Mouse (Mus musculus): Measurements from ENCODE around the gene Slc35d1.

The Slc35d1 gene

GRCm38 (mm10) chr4:103214925-103215820, at the start of gene Slc35d1:
TSS of gene Slc35d1 (minus strand) at chr4:103215164.
- DNase-seq (ENCODE audit: extremely low spot score, low read depth, low spot score): no peak

- no peak for DNase-seq (ENCODE audit: extremely low spot score, low read depth, low spot score)
Observed at GRCm38 (mm10) chr4:103263812-103264396, 48.9 kb upstream of the Slc35d1 start.

GRCm38 (mm10) chr4:103263378-103263777, 48.4 kb upstream of the Slc35d1 start:
- DNase-seq (ENCODE audit: extremely low spot score, low read depth, low spot score): no peak

- DNase-seq (ENCODE audit: extremely low spot score, low read depth, low spot score): no peak
Observed at GRCm38 (mm10) chr4:103258817-103259216, 43.9 kb upstream of the Slc35d1 start.

- DNase-seq (ENCODE audit: extremely low spot score, low read depth, low spot score): no peak
Observed at GRCm38 (mm10) chr4:103253846-103254245, 38.9 kb upstream of the Slc35d1 start.

- no peak for DNase-seq (ENCODE audit: extremely low spot score, low read depth, low spot score)
Observed at GRCm38 (mm10) chr4:103249436-103250085, 34.6 kb upstream of the Slc35d1 start.

- no peak for DNase-seq (ENCODE audit: extremely low spot score, low read depth, low spot score)
Observed at GRCm38 (mm10) chr4:103247813-103248212, 32.8 kb upstream of the Slc35d1 start.

GRCm38 (mm10) chr4:103247249-103247648, 32.3 kb upstream of the Slc35d1 start:
- no peak for DNase-seq (ENCODE audit: extremely low spot score, low read depth, low spot score)

GRCm38 (mm10) chr4:103232156-103232555, 17.2 kb upstream of the Slc35d1 start:
- no peak for DNase-seq (ENCODE audit: extremely low spot score, low read depth, low spot score)

- no peak for DNase-seq (ENCODE audit: extremely low spot score, low read depth, low spot score)
Observed at GRCm38 (mm10) chr4:103222854-103223253, 7.9 kb upstream of the Slc35d1 start.

- no peak for DNase-seq (ENCODE audit: extremely low spot score, low read depth, low spot score)
Observed at GRCm38 (mm10) chr4:103221789-103222188, 6.8 kb upstream of the Slc35d1 start.

- DNase-seq (ENCODE audit: extremely low spot score, low read depth, low spot score): no peak
Observed at GRCm38 (mm10) chr4:103219011-103219410, 4.0 kb upstream of the Slc35d1 start.

- no peak for DNase-seq (ENCODE audit: extremely low spot score, low read depth, low spot score)
Observed at GRCm38 (mm10) chr4:103216046-103216445, 1.1 kb upstream of the Slc35d1 start.

GRCm38 (mm10) chr4:103214498-103214924, 453 bp downstream of the Slc35d1 start:
- DNase-seq (ENCODE audit: extremely low spot score, low read depth, low spot score): no peak

- DNase-seq (ENCODE audit: extremely low spot score, low read depth, low spot score): no peak
Observed at GRCm38 (mm10) chr4:103213859-103214497, 986 bp downstream of the Slc35d1 start.

GRCm38 (mm10) chr4:103208553-103208952, 6.4 kb downstream of the Slc35d1 start:
- no peak for DNase-seq (ENCODE audit: extremely low spot score, low read depth, low spot score)

- DNase-seq (ENCODE audit: extremely low spot score, low read depth, low spot score): no peak
Observed at GRCm38 (mm10) chr4:103203646-103204045, 11.3 kb downstream of the Slc35d1 start.

GRCm38 (mm10) chr4:103200046-103200445, 14.9 kb downstream of the Slc35d1 start:
- DNase-seq (ENCODE audit: extremely low spot score, low read depth, low spot score): no peak

GRCm38 (mm10) chr4:103199086-103199485, 15.9 kb downstream of the Slc35d1 start:
- no peak for DNase-seq (ENCODE audit: extremely low spot score, low read depth, low spot score)

GRCm38 (mm10) chr4:103197401-103197800, 17.6 kb downstream of the Slc35d1 start:
- no peak for DNase-seq (ENCODE audit: extremely low spot score, low read depth, low spot score)

GRCm38 (mm10) chr4:103192421-103192820, 22.5 kb downstream of the Slc35d1 start:
- no peak for DNase-seq (ENCODE audit: extremely low spot score, low read depth, low spot score)

Measured in hindlimb bud, embryonic 11.5 days (tissue).